Mouse (Mus musculus) left cerebral cortex, adult 2 months (tissue): Measurements from ENCODE around the gene Shroom3. TPM values are rescaled to one million over a fixed set of nuclear protein-coding genes. Genes with fewer than 3 reads are reported as not detected.

Experiments used
- DNase-seq, 2 experiments: peaks; one replicate each; pipeline ENCODE4 v3.0.0; 2021 to 2022; ENCODE audit warnings: low spot score in 2 of 2, mixed read lengths in 1 of 2; ENCODE audit errors: extremely low spot score in 1 of 2
- H3K27ac ChIP-seq: fragments of 200-600 bp; 2 replicates; pipeline ENCODE4 v1.8.1; 2022
- H3K4me3 ChIP-seq: fragments of 200-600 bp; 2 replicates; pipeline ENCODE4 v1.8.1; 2022
- CTCF ChIP-seq: fragments of 200-600 bp; IDR thresholded peaks from 2 replicates; pipeline ENCODE4 v1.8.1; 2022; ENCODE audit warnings: antibody characterized with exemption, mild to moderate bottlenecking, moderate library complexity
- intact Hi-C: fragments of 180-260 bp; cut with DNase I; formaldehyde crosslinking; loops from one replicate; pipeline ENCODE4 v1.15.1; 2025
- total RNA-seq, 2 experiments: library from RNA; stranded (reverse); gene quantifications; 2 replicates each; pipeline ENCODE4 v1.2.3; 2021

The Shroom3 gene
- total RNA-seq, 2 experiments from 2014 or later = 4.3 to 6.3 TPM

- peak; percentile 19 for TF ChIP-seq CTCF
- no peak overlapping the region for H3K4me3 ChIP-seq
- H3K27ac ChIP-seq = no peak overlapping the region
- DNase-seq = no peak
- intact Hi-C loops = no loop called here
These were observed 300.7 kb downstream of the Shroom3 start for GRCm38 (mm10) chr5:92983942-92984341.

GRCm38 (mm10) chr5:92984692-92985091, 301.5 kb downstream of the Shroom3 start:
- no peak overlapping the region for H3K4me3 ChIP-seq
- no peak overlapping the region for H3K27ac ChIP-seq
- no peak for DNase-seq
- intact Hi-C loops = no loop called here
- TF ChIP-seq CTCF = no peak

DNA sequence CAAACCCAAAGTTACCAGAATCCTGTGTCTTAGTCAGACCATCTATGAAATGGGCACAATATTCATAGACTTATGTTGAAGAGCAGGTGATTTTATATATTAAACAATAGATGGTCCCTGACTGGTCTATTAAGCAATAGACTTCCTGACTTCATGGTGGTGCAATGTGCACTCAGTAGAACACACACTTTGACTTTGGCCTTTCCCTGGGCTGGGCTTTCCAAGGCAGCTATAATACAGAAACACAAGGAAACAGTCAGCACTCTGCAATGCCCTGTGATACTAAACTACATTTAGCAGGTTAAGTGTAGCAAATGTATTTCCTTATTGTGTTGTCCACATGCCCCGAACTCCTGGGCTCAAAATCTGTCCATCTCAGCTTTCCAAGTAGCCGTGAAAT, 302.2 kb downstream of the Shroom3 start:
- no peak for DNase-seq
- Histone ChIP-seq H3K27ac (no peak overlapping the region), H3K4me3 (no peak overlapping the region)
- no peak for TF ChIP-seq CTCF
- intact Hi-C loops = no loop called here

DNA sequence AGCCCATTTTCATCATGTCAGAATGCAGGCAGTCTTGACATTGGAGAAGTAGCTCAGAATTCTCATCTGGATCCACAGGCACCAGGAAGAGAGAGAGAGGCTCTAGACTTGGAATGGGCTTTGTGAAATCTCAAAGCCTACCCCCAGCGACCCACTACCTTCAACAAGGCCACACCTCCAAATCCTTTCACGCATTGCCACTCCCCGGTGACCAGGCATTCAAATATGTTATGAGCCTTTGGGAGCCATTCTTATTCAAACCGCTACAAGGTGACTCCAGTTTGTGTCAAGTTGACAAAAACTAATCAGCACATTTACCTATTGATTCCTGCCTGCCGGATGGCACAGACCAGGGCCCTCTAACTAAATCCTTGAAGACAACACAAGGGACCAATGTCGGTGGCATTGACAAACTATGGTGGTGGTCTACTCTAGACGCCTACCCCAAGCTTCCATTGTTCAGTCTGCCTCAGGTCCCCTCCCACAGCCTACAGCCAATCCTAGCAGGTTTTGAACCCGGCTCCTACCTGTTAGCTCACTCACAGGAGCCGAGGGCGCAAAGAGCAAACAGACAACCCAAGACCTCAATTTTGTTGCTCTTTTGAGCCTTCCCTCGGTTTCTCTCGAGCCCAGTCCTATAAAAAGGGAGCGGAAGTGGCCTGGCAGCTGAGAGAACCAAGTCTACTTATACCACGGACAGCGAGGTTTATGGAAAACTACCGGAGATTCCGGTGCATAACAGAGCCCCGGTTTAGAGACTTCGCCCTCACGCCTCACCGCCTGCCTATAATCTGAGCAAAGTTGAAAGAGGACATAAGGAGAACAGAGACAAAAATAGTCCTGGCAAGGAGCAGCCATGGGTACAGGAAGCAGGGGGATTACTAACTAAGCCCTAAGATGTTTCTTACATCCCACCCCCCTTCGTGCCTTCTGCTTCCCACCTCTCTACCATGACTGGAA, 303.7 kb downstream of the Shroom3 start:
- TF ChIP-seq CTCF = no peak
- no peak overlapping the region for H3K27ac ChIP-seq
- H3K4me3 ChIP-seq = no peak overlapping the region
- no peak for DNase-seq
- intact Hi-C loops = no loop called here

DNA sequence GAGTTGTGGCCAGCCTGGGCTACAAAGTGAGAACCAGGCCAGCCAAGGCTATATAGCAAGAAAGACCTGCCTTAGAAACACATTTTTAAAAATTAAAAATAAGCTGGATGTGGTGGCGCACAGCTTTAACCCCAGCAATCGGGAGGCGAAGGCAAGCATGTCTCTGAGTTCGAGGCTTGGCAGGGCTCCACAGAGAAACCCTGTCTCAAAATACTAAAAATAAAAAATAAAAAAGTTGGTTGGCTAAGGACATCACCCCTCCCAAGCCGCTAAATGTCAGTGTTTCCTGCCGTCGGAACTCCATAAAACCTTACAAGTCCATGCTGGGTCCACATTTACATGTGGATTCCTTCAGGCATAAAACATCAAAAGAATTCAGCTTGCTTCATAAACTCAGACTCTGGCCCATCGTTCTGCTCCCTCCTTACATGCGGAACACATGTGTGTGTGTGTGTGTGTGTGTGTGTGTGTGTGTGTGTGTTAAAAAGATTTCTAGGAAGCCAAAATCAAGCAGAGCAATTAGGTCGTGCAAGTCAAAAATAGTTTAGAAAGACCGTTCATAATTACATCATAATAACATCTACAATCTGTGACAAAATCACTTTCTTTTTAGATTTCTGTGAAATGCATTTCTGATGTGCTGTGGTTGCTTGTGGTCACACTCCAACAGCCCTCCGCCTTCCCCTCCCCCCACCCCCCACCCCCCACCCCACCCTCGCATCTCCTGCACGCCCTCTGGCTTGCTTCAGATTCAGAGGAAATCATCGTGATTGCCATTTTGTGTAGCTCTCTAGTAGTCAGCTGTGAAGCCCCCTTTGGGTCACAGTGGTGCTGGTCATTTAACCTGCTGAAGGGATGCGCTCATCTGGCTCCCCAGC, 304.9 kb downstream of the Shroom3 start:
- H3K27ac ChIP-seq = no peak overlapping the region
- no peak for TF ChIP-seq CTCF
- no peak overlapping the region for H3K4me3 ChIP-seq
- intact Hi-C loops = no loop called here
- no peak for DNase-seq

- Histone ChIP-seq H3K27ac (no peak overlapping the region), H3K4me3 (no peak overlapping the region)
- intact Hi-C loops = no loop called here
- no peak for TF ChIP-seq CTCF
- DNase-seq = no peak
These were observed 305.6 kb downstream of the Shroom3 start for GRCm38 (mm10) chr5:92988769-92989356.

DNA sequence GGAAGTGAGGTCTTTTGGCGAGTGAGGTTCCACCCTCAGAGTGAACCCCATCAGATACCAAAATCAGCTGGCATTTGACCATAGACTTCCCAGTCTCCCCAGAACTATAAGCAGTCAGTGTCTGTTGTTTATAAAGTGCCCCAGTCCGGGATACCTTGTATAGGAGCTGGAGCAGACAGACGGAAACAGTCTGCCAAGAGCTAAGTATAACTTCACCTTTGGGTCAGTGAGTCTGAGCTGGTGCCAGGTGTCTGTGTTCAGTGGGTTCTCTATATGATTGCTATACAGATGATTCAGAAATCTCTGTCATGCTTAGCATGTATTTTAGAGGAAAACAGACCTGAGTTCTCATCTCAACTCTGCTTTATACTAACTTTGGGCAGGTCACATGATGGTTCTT, 308.9 kb downstream of the Shroom3 start:
- intact Hi-C loops = no loop called here

GRCm38 (mm10) chr5:92994309-92994708, 311.1 kb downstream of the Shroom3 start:
- Histone ChIP-seq H3K27ac (no peak overlapping the region), H3K4me3 (no peak overlapping the region)
- DNase-seq = no peak
- no peak for TF ChIP-seq CTCF
- intact Hi-C loops = no loop called here

More for the DNA sequence above, 308.9 kb downstream of the Shroom3 start:
- no peak for TF ChIP-seq CTCF
- Histone ChIP-seq H3K4me3 (no peak overlapping the region), H3K27ac (no peak overlapping the region)
- no peak for DNase-seq

- H3K27ac ChIP-seq = no peak overlapping the region
- TF ChIP-seq CTCF = no peak
- intact Hi-C loops = no loop called here
- no peak for DNase-seq
- H3K4me3 ChIP-seq = no peak overlapping the region
These were observed 311.6 kb downstream of the Shroom3 start for GRCm38 (mm10) chr5:92994861-92995260.

DNA sequence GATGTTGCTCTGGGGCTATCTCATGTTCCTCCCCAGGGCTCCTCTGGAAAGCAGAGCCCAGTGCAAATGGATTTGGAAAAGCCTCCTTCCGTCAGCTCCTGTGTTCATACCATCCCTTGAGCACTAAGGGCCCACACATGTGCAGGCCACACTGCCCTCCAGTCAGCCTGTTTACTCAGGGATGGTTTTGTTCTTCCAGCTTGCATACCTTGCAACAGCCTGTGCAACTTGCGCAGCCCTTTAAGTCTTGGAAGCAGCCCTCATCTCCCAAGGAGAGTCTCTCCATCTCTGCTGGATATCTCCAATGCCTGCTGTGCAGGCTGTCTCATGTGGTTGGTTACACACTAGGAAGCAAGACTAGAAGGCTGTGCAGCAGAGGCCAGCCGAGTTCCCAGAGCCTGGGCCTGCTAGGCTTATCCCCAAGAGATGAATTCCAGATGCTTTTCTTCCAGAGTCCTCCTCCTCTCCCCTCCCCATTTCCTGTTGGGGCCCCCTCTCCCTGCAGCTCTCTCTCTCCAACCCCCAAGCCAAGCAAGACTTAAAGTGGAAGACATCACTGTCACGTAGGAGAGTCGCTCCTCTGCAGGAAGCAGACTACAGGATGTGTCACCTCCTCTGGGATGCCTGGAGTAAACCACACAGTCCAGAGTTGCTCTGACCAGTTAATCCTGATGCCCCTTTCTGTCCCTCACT, 314.3 kb downstream of the Shroom3 start:
- Histone ChIP-seq H3K27ac (peak overlapping the region; percentile 2; the same call in 1 of the 2 replicates), H3K4me3 (no peak overlapping the region)
- DNase-seq = no peak
- intact Hi-C loops = no loop called here
- no peak for TF ChIP-seq CTCF

GRCm38 (mm10) chr5:92998494-92999016, 315.3 kb downstream of the Shroom3 start:
- no peak for DNase-seq
- H3K4me3 ChIP-seq = no peak overlapping the region
- intact Hi-C loops = no loop called here
- no peak for TF ChIP-seq CTCF
- peak overlapping the region; percentile 2 for H3K27ac ChIP-seq
